23 mouse cellular contexts compared by ENCODE assay signal in genomic region chr16:30979905-30980304, GRCm38 (mm10).
DNase-seq lines count a peak whose midpoint lies in the region; ATAC-seq and TF ChIP-seq lines count a peak whose summit lies in the region.
"Had no signal": no experiment of that assay in that cellular context is flagged by ENCODE, and none has a peak within 500 bp of the region (broad histone marks: within the 10 kb centered on the region; RNA-seq: fewer than 3 reads in every experiment).

No protein-coding gene starts in this region.

- no peaks in the 10 kb centered on the region for H3K27me3 ChIP-seq in lung, embryonic 15.5 days
- H3K27me3 ChIP-seq in stomach, postnatal 0 days (ENCODE audit: control insufficient read depth, insufficient read depth, low read length): no peaks in the 10 kb centered on the region
- H3K27me3 ChIP-seq: forebrain, embryonic 13.5 days; heart, embryonic 13.5 days had no signal

- no peak for ATAC-seq in lung, embryonic 15.5 days (ENCODE audit: borderline replicate concordance, extremely low read depth, low FRiP score, low TSS enrichment)
- no peak; the same call in 1 of the 2 replicates for ATAC-seq in stomach, postnatal 0 days (ENCODE audit: low FRiP score, low TSS enrichment)
- ATAC-seq: activated CD4-positive, CD25-positive, alpha-beta regulatory T cell, adult 4 months; forebrain, embryonic 13.5 days; forebrain, embryonic 16.5 days had no signal

- no peaks in the 10 kb centered on the region for H3K9me3 ChIP-seq in lung, embryonic 15.5 days
- H3K9me3 ChIP-seq in stomach, postnatal 0 days (ENCODE audit: control insufficient read depth, low read length): no peaks in the 10 kb centered on the region
- H3K9me3 ChIP-seq: forebrain, embryonic 10.5 days; forebrain, embryonic 13.5 days; heart, embryonic 10.5 days; heart, embryonic 13.5 days had no signal

- H3K36me3 ChIP-seq in lung, embryonic 15.5 days: no peaks in the 10 kb centered on the region
- H3K36me3 ChIP-seq in stomach, postnatal 0 days (ENCODE audit: control insufficient read depth, insufficient read depth, low read length): no peaks in the 10 kb centered on the region
- H3K36me3 ChIP-seq: forebrain, embryonic 10.5 days; heart, embryonic 10.5 days; heart, embryonic 13.5 days had no signal

- peaks cover 41% of the 10 kb centered on the region for H3K4me1 ChIP-seq in lung, embryonic 15.5 days
- no peaks in the 10 kb centered on the region for H3K4me1 ChIP-seq in stomach, postnatal 0 days (replicated peaks; ENCODE audit: control insufficient read depth, insufficient read depth)

- no peak overlapping the region for H3K4me3 ChIP-seq in gastrocnemius, adult 2 months
- H3K4me3 ChIP-seq in lung, embryonic 15.5 days: no peak overlapping the region
- no peak overlapping the region for H3K4me3 ChIP-seq in stomach, postnatal 0 days (ENCODE audit: low read depth, low read length)
- H3K4me3 ChIP-seq: forebrain, embryonic 10.5 days; forebrain, embryonic 13.5 days; heart, adult 2 months; heart, embryonic 10.5 days; heart, embryonic 13.5 days had no signal

- no peak for DNase-seq in gastrocnemius, adult 2 months
- DNase-seq in gastrocnemius, postnatal 14 days: no peak
- no peak for DNase-seq in lung, postnatal 14 days
- DNase-seq in lung, postnatal 36 days: peak; percentile 26
- DNase-seq in stomach, postnatal 0 days (ENCODE audit: low spot score): peak; percentile 61
- DNase-seq in left cerebral cortex, postnatal 10 days (ENCODE audit: extremely low spot score in 1 of 2, low spot score in 2 of 2): no peak
- DNase-seq: adrenal gland, postnatal 10 days; adrenal gland, postnatal 36 days; cerebellum, adult 18-20 months; cerebellum, adult 9-10 months; cerebellum, postnatal 14 days; gastrocnemius, postnatal 36 days; heart, adult 2 months; heart, postnatal 14 days; heart, postnatal 4 days had no signal

- no peak for TF ChIP-seq CTCF in gastrocnemius, adult 2 months (IDR thresholded peaks at IDR 0.05)
- TF ChIP-seq CTCF in stomach, postnatal 0 days (IDR thresholded peaks at IDR 0.05; ENCODE audit: low read depth): no peak

- intact Hi-C loops in gastrocnemius, adult 2 months (cut with DNase I): loop anchor here (2.0 to 10.0 kb wide), 2 partner anchors 87 to 375 kb away; no protein-coding TSS in a partner anchor
- intact Hi-C loops in gastrocnemius, postnatal 14 days (cut with DNase I; ENCODE audit: low total_unique reads): loop anchor here (2.0 to 5.0 kb wide), 2 partner anchors 92 to 383 kb away; no protein-coding TSS in a partner anchor
- intact Hi-C loops in left cerebral cortex, postnatal 10 days (cut with DNase I): loop anchor here (5.0 kb wide), 2 partner anchors 87 to 383 kb away; partner anchors contain the start of gene Fam43a

- no peak overlapping the region for H3K9ac ChIP-seq in lung, embryonic 15.5 days
- no peak overlapping the region for H3K9ac ChIP-seq in stomach, postnatal 0 days (ENCODE audit: low read length)
- H3K9ac ChIP-seq: forebrain, embryonic 13.5 days; heart, embryonic 13.5 days; hindbrain, embryonic 14.5 days had no signal

- H3K4me2 ChIP-seq in lung, embryonic 15.5 days: peak overlapping the region; percentile 27
- H3K4me2 ChIP-seq in stomach, postnatal 0 days (replicated peaks; ENCODE audit: low read depth): no peak overlapping the region
- H3K4me2 ChIP-seq: forebrain, embryonic 13.5 days; heart, embryonic 13.5 days; hindbrain, embryonic 14.5 days had no signal

- WGBS in lung, embryonic 15.5 days: 63% methylated on average over 11 of the region's 11 CpGs
- WGBS in stomach, postnatal 0 days: 65% methylated on average over 11 of the region's 11 CpGs

- peak overlapping the region; percentile 66; the same call in 1 of the 2 replicates for H3K27ac ChIP-seq in gastrocnemius, adult 2 months
- H3K27ac ChIP-seq in lung, embryonic 15.5 days: peak overlapping the region; percentile 82
- peak overlapping the region; percentile 61; the same call in 1 of the 2 replicates for H3K27ac ChIP-seq in stomach, postnatal 0 days (replicated peaks)
- H3K27ac ChIP-seq: forebrain, embryonic 10.5 days; forebrain, embryonic 13.5 days; heart, embryonic 10.5 days; heart, embryonic 13.5 days; hindbrain, embryonic 14.5 days had no signal

- TF ChIP-seq EP300 in stomach, postnatal 0 days (optimal IDR thresholded peaks at IDR 0.05): no peak

Comparison
In these comparisons a context has a peak if more than half of its experiments do, and no peak if none do; other contexts are left out.
1. DNase-seq: peak in lung, postnatal 36 days (single experiment) and stomach, postnatal 0 days (single experiment); none in gastrocnemius, adult 2 months (single experiment), gastrocnemius, postnatal 14 days (single experiment), lung, postnatal 14 days (single experiment) and left cerebral cortex, postnatal 10 days (0 of 2).
2. Peak in every context shown above with its lines, with median percentiles within 50 percentile points of each other: H3K27ac ChIP-seq.